Comparison of ENCODE assay signal across 8 mouse cellular contexts in the genomic region with DNA sequence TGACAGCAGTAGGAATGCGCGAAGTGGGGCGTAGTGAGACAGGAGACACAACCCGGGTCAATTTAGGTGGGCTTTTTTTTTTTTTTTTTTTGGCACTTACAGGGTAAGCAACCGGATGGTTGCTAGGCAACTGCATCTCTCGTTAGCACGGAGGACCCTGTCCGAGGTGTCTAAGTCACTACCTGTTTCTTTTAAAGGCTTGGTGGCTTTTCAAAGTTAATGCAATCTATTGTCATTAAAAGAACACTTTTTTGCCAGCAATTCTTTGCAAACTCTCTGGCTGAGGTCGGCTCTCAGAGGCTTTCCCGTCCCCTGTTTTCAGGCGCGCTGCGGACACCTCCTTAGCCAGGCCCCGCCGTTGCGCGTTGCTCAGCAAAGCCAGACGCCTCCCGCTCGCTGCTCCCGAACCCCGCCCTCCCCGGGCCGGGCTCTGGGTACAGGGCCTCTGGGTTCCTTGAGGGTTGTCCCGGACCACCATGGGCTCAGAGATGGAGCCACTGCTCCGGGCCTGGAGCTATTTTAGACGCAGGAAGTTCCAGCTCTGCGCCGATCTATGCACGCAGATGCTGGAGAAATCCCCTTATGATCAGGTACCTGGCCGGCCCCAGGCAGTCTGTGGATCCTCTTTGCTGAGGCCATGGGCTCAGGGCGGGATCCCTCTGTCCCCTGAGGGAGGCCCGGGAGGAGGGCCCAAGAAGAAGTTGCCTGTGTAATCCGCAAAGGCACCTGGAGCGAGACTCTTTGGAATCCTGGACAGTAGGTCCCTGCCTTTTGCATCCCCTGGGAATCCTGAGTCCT. TPM values are rescaled to one million over a fixed set of nuclear protein-coding genes. Genes with fewer than 3 reads are reported as not detected.
DNase-seq lines count a peak whose midpoint lies in the region; ATAC-seq and TF ChIP-seq lines count a peak whose summit lies in the region.

A gene (plus strand): TSS at position 381 of the 798 bp plus-strand sequence.

- no peaks in the 10 kb centered on the region; the same call in none of the 2 replicates for H3K27me3 ChIP-seq in ES-Bruce4 (ENCODE audit: control insufficient read depth, insufficient read depth, low read length, poor library complexity, severe bottlenecking)
- H3K27me3 ChIP-seq in forebrain, embryonic 14.5 days (replicated peaks; ENCODE audit: control insufficient read depth, insufficient read depth, low read length), result no peaks in the 10 kb centered on the region
- H3K27me3 ChIP-seq in liver, embryonic 15.5 days, result peaks cover 30% of the 10 kb centered on the region
- no peaks in the 10 kb centered on the region for H3K27me3 ChIP-seq in neural tube, embryonic 12.5 days (replicated peaks)
- no peaks in the 10 kb centered on the region for H3K27me3 ChIP-seq in stomach, postnatal 0 days (ENCODE audit: control insufficient read depth, insufficient read depth, low read length)

- H3K9me3 ChIP-seq in ES-Bruce4 (replicated peaks; ENCODE audit: control insufficient read depth, insufficient read depth, low read length, poor library complexity, severe bottlenecking), result no peaks in the 10 kb centered on the region
- no peaks in the 10 kb centered on the region for H3K9me3 ChIP-seq in forebrain, embryonic 14.5 days (replicated peaks; ENCODE audit: control insufficient read depth, low read length)
- no peaks in the 10 kb centered on the region for H3K9me3 ChIP-seq in liver, embryonic 15.5 days (replicated peaks)
- no peaks in the 10 kb centered on the region for H3K9me3 ChIP-seq in neural tube, embryonic 12.5 days
- H3K9me3 ChIP-seq in stomach, postnatal 0 days (ENCODE audit: control insufficient read depth, low read length), result no peaks in the 10 kb centered on the region

- under 1% methylated on average over 35 of the region's 35 CpGs for WGBS in forebrain, embryonic 14.5 days
- 2% methylated on average over 35 of the region's 35 CpGs for WGBS in liver, embryonic 15.5 days (ENCODE audit: insufficient replicate concordance)
- WGBS in neural tube, embryonic 12.5 days, result under 1% methylated on average over 35 of the region's 35 CpGs
- under 1% methylated on average over 35 of the region's 35 CpGs for WGBS in stomach, postnatal 0 days

- no peak within 1 kb of the TSS for H3K27ac ChIP-seq in ES-Bruce4 (ENCODE audit: insufficient read depth, low read length)
- H3K27ac ChIP-seq in forebrain, embryonic 14.5 days (ENCODE audit: low read depth, low read length), result peak within 1 kb of the TSS; percentile 86
- no peak within 1 kb of the TSS for H3K27ac ChIP-seq in liver, embryonic 15.5 days (replicated peaks)
- peak within 1 kb of the TSS; percentile 72 for H3K27ac ChIP-seq in neural tube, embryonic 12.5 days
- H3K27ac ChIP-seq in stomach, postnatal 0 days (replicated peaks), result 0 out of 2 replicates have a peak within 1 kb of the TSS, but pooled peaks have one; percentile 41

- no peaks in the 10 kb centered on the region for H3K4me1 ChIP-seq in ES-Bruce4 (ENCODE audit: control insufficient read depth, insufficient read depth, low read length)
- peaks cover 6% of the 10 kb centered on the region for H3K4me1 ChIP-seq in forebrain, embryonic 14.5 days (ENCODE audit: control insufficient read depth, insufficient read depth, low read length)
- H3K4me1 ChIP-seq in liver, embryonic 15.5 days (replicated peaks), result peaks cover 3% of the 10 kb centered on the region; the same call in 1 of the 2 replicates
- H3K4me1 ChIP-seq in neural tube, embryonic 12.5 days, result peaks cover 13% of the 10 kb centered on the region; the same call in 1 of the 2 replicates
- no peaks in the 10 kb centered on the region for H3K4me1 ChIP-seq in stomach, postnatal 0 days (replicated peaks; ENCODE audit: control insufficient read depth, insufficient read depth)

- TF ChIP-seq CTCF in ES-Bruce4 (IDR thresholded peaks at IDR 0.05; ENCODE audit: low read depth, low read length), result no peak
- TF ChIP-seq CTCF in stomach, postnatal 0 days (IDR thresholded peaks at IDR 0.05; ENCODE audit: low read depth), result no peak

- H3K4me3 ChIP-seq in ES-Bruce4 (ENCODE audit: low read depth, low read length), result peak within 1 kb of the TSS; percentile 97
- H3K4me3 ChIP-seq in forebrain, embryonic 14.5 days (ENCODE audit: low read depth, low read length), result peak within 1 kb of the TSS; percentile 70
- H3K4me3 ChIP-seq in liver, embryonic 15.5 days (replicated peaks), result peak within 1 kb of the TSS; percentile 56
- H3K4me3 ChIP-seq in neural tube, embryonic 12.5 days, result peak within 1 kb of the TSS; percentile 70
- H3K4me3 ChIP-seq in stomach, postnatal 0 days (ENCODE audit: low read depth, low read length), result peak within 1 kb of the TSS; percentile 56

- no peak for TF ChIP-seq POLR2A in ES-Bruce4 (IDR thresholded peaks at IDR 0.05; ENCODE audit: insufficient read depth, low read length)

- peak within 1 kb of the TSS; percentile 81 for H3K4me2 ChIP-seq in forebrain, embryonic 14.5 days (ENCODE audit: low read length)
- H3K4me2 ChIP-seq in liver, embryonic 15.5 days, result peak within 1 kb of the TSS; percentile 69
- H3K4me2 ChIP-seq in neural tube, embryonic 12.5 days (replicated peaks), result peak within 1 kb of the TSS; percentile 79
- peak within 1 kb of the TSS; percentile 81 for H3K4me2 ChIP-seq in stomach, postnatal 0 days (replicated peaks; ENCODE audit: low read depth)

- peak; percentile 88 for DNase-seq in cerebellum, adult 11-12 months
- peak; percentile 97 for DNase-seq in forebrain, embryonic 14.5 days (ENCODE audit: low spot score)
- peak; percentile 90 to 92 for DNase-seq in heart, postnatal 10 days
- peak; percentile 91 to 94 for DNase-seq in kidney, postnatal 4 days
- DNase-seq in stomach, postnatal 0 days (ENCODE audit: low spot score), result peak; percentile 87

- H3K36me3 ChIP-seq in ES-Bruce4 (ENCODE audit: control insufficient read depth, insufficient read depth, low read length, poor library complexity, severe bottlenecking), result no peaks in the 10 kb centered on the region
- H3K36me3 ChIP-seq in forebrain, embryonic 14.5 days (ENCODE audit: control insufficient read depth, insufficient read depth, low read length), result no peaks in the 10 kb centered on the region
- H3K36me3 ChIP-seq in liver, embryonic 15.5 days (replicated peaks), result no peaks in the 10 kb centered on the region
- no peaks in the 10 kb centered on the region for H3K36me3 ChIP-seq in neural tube, embryonic 12.5 days
- no peaks in the 10 kb centered on the region for H3K36me3 ChIP-seq in stomach, postnatal 0 days (ENCODE audit: control insufficient read depth, insufficient read depth, low read length)

- intact Hi-C loops in heart, postnatal 10 days (cut with DNase I), result no loop called here

- ATAC-seq in forebrain, embryonic 14.5 days, result peak; percentile 98
- ATAC-seq in liver, embryonic 15.5 days (ENCODE audit: insufficient read depth), result peak; percentile 87
- ATAC-seq in neural tube, embryonic 12.5 days (ENCODE audit: low FRiP score, low read depth), result peak; percentile 99
- peak; percentile 99 for ATAC-seq in stomach, postnatal 0 days (ENCODE audit: low FRiP score, low TSS enrichment)

- no peak for TF ChIP-seq EP300 in ES-Bruce4 (IDR thresholded peaks at IDR 0.05; ENCODE audit: insufficient read depth, low read depth, low read length)
- TF ChIP-seq EP300 in stomach, postnatal 0 days (optimal IDR thresholded peaks at IDR 0.05), result peak; percentile 91

- H3K9ac ChIP-seq in ES-Bruce4 (ENCODE audit: low read depth, poor library complexity, severe bottlenecking), result peak within 1 kb of the TSS; percentile 77
- H3K9ac ChIP-seq in forebrain, embryonic 14.5 days (ENCODE audit: low read length), result peak within 1 kb of the TSS; percentile 93
- peak within 1 kb of the TSS; percentile 31; the same call in 1 of the 2 replicates for H3K9ac ChIP-seq in liver, embryonic 15.5 days
- peak within 1 kb of the TSS; percentile 83 for H3K9ac ChIP-seq in neural tube, embryonic 12.5 days
- H3K9ac ChIP-seq in stomach, postnatal 0 days (ENCODE audit: low read length), result peak within 1 kb of the TSS; percentile 65

RNA-seq across cellular contexts. Expression of the gene that starts here (rescaled TPM):
- polyA plus RNA-seq in ES-Bruce4 (2011; ENCODE audit: insufficient read depth, insufficient read length, low read depth, missing spikeins), result 9.0 and 12.5 TPM in 2 replicates
- 34.8 and 35.9 TPM in 2 replicates for polyA plus RNA-seq in forebrain, embryonic 14.5 days (2014; fragmentation: Nextera tagmentation; extraction: Ambion mirVana)
- 10 to 100 TPM in 1 of 2 experiments, 1 to 10 TPM in 1; 8.5 to 13.2 TPM for total RNA-seq in heart, postnatal 10 days (2021)
- polyA plus RNA-seq in liver, embryonic 15.5 days (2015; fragmentation: Nextera tagmentation; extraction: Ambion mirVana), result 2.4 and 2.8 TPM in 2 replicates
- polyA plus RNA-seq in neural tube, embryonic 12.5 days (2016; fragmentation: Nextera tagmentation; extraction: Ambion mirVana), result 34.3 and 36.1 TPM in 2 replicates
- polyA plus RNA-seq in stomach, postnatal 0 days (2015; fragmentation: Nextera tagmentation; extraction: Ambion mirVana), result 9.9 and 11.7 TPM in 2 replicates

Comparison
In these comparisons a context has a peak if more than half of its experiments do, and no peak if none do; other contexts are left out.
1. H3K27ac ChIP-seq: peak in forebrain, embryonic 14.5 days (single experiment), neural tube, embryonic 12.5 days (single experiment) and stomach, postnatal 0 days (single experiment); none in ES-Bruce4 (single experiment) and liver, embryonic 15.5 days (single experiment).
2. H3K9ac ChIP-seq: peak in every context shown above with its lines; median percentile 93 in forebrain, embryonic 14.5 days; 83 in neural tube, embryonic 12.5 days; 77 in ES-Bruce4; 65 in stomach, postnatal 0 days; 31 in liver, embryonic 15.5 days.
3. Peak in every context shown above with its lines, with median percentiles within 50 percentile points of each other: H3K4me3 ChIP-seq, DNase-seq, ATAC-seq and H3K4me2 ChIP-seq.